Mouse (Mus musculus): ENCODE measurements around the gene Anp32b.

The Anp32b gene

DNA sequence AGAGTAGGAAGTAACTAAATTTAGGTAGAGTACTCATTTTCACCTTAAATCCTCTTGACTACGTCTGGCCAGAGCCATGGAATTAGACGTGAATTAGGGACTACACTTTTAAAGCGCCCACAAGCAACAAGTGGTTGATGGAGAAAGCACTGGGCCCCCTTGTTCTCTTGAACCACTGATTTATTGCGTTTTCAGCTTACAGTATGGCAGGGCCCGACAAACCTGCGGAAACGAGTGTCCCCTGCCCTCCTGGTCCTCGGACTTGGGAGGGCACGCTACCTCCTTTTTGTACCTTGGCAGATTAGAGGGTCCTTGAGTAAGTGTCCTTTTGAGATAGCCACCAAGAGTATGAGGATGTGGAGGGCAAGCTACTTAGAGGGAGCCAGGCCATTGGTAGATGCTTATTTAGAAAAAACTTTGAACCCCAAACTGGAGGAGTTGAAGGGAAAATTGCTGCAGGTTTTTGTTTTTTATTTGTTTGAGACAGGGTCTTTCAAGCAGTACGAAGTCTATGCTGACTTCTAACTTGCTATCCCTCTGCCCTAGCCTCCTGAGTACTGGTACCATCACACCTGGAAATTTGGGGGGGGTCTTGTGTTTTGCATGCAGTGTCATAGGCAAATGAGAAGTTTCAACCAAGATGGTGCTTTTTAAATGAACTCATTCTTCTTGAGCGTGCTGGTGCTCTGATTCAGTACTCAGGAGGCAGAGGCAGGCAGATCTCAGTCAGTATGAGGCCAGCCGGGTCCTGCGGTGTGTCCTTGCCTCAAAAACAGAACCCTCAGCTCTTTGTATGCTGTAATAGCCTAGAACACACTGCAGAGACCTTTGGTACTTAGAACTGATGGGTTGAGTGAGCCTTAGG lies 2.4 kb downstream of the Anp32b start:
- no peak for DNase-seq

DNA sequence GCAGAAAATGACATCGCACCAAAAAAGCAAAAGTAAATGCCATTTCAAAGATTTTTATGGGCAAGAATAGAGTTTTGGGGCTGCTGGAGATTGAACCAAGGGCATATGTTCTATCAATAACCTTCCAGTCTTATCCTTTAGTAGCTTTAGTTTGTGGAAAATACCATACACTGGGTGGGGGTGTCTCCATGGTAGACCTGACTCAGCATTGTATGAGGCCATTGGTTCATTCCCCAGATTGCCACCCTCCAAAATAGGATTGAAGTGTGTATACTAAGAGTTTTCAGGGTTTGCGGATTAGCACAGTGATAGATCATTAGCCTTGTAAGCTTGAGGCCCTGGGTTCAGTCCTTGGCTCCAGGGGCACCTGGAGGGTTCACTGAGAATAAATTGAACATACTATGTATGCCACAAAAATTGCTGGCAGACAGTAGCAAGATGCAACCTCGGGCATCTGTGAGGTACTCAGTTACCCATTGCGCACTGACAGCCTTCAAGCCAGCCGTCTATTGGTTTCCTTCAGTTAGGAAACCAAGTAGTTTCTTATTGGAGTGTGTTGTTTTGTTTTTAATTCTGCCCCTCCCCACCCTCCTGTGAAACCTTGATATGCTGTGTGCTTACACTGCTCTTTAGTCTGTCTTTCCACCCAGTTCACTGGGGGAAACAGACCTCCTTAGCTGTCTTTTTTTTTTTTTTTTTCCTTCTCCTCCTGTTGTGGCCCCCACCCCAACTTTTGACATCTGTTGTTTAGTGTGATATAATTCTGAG lies 3.6 kb downstream of the Anp32b start:
- no peak for DNase-seq

DNA sequence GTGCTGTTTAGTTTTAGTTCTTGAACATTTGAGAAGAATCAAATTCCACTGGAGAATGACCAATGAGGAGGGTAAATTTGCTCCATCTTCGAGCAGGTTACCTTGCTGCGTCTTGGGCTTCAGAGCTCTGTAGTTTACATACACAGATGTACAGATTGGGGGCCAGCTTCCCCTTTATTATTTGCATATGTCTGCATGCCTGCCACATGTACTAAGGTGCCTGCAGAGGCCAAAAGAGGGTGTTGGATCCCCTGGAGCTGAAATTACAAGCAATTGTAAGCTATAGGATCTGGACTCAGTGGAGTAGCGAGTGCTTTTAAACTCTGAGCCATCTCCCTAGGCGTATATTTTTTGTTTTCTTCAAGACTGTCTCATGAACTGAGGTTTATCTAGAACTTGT lies 6.1 kb downstream of the Anp32b start:
- no peak for DNase-seq

DNA sequence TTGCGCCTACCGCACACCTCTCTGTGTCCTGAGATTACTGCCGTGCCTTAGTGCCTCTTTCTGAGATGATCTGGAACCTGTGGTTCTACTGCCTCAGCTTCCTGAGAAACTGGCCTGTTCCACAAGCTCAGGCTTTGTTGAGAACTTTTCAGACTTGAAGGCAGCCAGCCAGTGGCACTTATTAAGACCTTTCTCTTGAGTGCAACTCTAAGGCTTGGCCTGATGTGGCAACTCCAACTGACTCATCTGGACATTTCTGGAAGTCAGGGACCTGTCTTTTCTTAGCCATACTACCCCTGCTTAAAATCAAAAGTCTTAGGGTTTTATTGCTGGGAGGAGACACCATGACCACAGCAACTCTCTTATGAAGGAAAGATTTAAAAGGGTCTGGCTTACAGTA lies 6.5 kb downstream of the Anp32b start:
- DNase-seq: no peak

DNA sequence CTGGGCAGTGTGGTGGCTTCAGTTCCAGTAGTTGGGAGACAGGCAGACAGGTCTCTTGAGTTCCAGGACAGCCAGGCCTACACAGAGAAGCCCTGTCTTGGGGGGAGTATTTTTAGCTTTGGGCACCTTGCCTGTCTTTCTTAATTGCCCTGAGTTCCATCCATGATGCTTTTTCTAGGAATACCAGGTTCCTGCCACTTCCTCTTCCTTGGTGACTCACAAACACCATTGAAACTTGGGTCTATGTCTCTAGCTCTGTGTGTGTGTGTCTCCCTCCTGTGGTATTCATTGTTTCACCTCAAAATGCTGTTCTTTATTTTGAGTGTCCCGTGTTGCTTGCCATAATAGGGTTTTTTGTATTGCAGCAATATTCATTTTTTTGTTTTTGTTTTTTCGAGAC lies 7.7 kb downstream of the Anp32b start:
- no peak for DNase-seq

DNA sequence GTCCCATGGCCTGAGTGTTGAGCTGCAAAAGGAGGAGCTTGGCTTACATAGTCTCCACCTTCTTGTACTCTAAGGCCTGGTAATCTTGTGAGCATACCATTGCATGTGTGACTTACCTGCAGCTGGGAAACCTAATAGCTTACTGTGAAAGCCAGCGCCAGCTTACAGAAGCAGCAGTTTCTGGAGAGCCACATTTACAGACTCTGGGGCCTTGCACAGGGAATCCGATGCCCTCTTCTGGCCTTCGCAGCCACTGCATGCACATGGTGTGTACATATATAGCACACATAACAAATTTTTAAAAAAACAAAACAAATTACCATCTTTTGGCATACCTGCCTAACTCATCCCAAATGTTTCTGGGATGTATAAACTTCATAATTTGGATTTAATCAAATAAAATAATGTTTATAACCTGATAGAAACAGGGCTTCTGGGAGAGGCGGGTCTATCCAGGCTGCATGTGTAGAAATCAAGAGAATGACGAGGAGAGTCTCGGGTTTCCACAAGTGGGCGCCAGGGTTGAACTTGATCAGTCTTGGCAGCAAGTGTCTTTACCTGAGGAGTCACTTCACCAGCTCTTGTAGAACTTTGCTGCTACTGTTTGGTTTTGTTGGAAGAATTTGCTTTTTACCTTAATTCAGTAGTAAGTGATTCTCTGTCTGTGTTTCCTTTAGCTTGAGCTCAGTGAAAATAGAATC lies 12.6 kb downstream of the Anp32b start:
- DNase-seq: peak; percentile 75 to 76

DNA sequence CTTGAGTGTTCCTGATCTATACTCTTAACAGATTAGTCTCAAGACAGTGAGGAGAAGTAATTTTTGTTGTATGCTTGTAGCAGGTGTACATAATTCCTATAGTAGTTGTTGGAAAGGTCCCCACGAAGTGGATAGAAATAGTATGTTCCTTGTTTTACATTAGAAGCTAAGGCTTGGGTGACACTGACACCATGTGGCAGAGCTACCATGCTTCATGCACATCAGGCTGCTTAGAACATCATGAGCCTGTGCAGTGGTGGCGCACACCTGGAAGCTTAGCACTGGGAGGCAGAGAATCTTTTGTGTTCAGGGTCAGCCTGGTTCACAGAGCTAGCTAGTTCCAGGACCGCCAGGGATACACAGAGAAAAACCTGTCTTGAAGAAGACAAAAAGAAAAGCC lies 15.0 kb downstream of the Anp32b start:
- no peak for DNase-seq

DNA sequence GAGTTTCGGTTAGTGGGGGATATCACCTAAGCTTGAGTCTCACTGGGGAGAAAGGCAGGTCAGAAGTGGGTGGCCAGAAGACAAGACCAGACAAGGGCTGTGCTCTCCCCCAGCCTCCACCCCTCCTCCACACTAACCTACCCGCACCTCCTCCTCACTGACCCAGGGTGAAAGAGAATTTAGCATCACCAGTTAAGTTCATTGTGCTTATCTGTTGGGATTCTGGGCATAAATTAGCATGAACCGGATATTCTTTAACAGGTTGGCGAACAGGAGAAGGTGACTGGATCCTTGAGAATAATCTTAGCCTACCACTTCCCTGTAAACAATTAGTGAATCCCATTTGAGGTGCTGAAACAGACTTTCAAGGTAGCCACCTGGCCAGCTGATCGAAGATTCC lies 24.4 kb downstream of the Anp32b start:
- no peak for DNase-seq

DNA sequence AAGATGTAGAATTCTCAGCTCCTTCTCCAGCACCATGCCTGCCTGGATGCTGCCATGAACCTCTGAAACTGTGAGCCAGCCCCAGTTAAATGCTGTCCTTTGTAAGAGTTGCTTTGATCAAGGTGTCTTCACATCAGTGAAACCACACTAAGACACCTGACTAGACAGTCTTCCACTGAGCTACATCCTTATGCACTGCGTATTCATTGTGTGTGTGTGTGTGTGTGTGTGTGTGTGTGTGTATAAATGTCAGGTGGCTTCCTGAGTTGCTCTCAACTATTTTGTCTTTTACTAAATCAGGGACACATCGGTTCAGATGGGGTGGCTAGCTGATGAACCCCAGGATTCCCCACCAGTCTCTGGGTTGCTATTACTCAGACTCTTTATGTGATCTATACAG lies 28.4 kb downstream of the Anp32b start:
- DNase-seq: no peak

DNA sequence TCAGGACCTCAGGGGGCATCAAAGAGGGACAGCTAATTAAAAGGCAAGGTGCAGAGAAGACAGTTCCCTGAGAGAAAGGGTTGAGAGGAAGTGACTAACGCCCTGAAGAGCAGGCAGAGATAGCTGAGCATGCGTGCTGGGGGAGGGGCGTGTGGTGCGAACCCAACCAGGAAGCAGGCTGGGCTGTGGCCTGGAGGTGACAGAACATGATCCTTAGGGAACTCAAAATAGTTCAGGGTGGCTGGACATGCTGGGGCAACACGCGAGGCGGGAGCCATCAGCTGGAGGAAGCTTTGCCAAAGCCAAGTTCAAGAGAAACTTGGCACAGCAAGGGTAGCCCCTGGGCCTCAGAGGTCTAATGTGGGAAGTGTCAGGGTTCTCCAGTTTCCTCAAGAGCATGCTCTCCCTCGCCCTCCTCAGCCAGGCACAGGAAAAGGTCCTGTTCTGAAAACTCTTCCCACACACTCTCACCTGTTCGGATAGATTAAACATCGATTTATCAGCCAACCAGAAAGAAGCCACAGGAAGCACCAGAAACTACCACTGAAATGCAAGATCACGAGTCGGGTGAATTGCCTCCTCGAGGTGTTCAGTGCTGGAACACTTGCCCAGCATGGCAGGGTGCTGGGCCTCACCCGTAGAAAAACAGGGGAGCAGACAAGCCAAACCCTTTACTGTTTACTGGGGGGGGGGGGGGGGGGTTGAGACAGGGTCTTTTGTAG lies 35.2 kb downstream of the Anp32b start:
- peak; percentile 91 to 92 for DNase-seq

DNA sequence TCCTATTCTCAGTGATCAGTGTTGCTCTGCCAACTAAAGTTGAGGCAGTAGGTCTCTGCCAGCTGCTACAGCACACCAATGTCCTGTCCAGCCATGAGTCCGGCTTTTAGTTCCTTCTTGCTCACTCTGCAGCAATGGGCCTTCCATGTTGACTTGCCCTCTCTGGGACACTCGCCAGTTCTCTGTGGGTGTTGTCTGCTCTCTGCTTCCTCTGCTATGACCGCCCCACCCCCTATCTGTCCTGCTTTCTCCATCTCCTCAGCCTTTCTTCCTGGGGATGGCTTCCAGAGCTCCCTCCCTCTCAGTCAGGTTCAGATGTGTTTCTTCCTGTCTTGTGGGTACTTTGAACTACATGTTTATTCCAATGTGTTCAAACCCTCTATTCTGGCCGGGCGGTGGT lies 36.6 kb downstream of the Anp32b start:
- DNase-seq: no peak

DNA sequence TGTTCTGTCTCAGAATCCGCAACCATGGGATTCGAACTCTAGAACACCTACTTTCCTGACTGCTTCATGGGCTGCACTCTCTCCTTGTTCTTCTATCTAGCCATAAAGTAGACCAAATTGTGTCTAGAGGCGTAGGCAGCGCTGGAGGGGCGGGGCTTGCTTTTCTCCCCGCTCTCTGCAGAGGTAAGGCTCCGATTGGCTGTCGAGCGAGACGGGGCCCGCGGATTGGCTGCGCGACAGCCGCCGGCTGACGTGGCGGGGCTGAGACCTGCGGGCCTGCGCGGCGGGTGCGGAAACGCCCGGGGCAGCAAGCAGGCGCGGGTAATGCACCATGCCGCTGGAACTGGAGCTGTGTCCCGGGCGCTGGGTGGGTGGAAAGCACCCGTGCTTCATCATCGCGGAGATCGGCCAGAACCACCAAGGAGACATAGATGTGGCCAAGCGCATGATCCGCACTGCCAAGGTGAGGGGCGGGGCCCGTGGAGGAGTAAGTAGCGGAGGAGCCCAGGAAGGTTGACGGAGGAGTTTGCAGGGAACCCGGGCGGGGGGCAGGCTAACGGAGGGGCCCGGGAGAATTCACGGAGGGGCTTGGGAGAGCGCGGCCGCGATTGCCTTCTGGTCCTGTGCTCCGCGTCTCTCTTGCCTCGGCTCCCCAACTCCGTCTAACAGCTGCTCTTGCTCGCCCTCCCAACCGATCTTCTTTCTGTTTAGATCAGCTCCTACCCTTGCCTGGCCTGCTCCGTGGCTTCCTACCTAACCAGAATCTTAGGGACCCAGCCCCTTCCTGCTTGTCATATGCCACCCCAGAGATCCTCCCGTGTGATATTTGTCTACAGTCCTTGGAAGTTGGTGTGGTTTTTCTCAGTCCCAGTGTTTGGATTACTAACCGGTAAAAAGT lies 38.6 kb downstream of the Anp32b start, which contains the start of gene Nans:
Gene Nans, plus strand, starts transcription at position 221 of the 898 bp plus-strand sequence.
- peak; percentile 94 to 98 for DNase-seq

DNA sequence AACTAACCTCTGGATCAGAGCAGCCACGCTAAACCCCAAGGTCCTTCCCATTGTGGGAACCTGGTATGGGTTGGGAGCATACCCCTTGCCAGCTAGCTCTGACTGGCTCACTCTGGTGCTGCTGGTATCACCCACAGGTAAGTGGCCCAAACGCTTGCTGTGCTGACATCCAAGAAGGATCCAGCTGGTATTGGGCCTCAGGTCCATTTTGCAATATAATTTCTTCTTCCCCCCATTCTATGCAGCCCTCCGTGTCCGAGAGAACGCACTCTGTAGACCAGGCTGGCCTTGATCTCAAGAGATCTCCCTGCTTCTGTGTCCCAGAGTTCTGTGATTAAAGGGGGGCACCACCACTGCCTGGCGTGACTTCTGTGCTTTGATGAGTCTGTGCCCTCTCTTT lies 42.4 kb downstream of the Anp32b start:
- DNase-seq: no peak

DNA sequence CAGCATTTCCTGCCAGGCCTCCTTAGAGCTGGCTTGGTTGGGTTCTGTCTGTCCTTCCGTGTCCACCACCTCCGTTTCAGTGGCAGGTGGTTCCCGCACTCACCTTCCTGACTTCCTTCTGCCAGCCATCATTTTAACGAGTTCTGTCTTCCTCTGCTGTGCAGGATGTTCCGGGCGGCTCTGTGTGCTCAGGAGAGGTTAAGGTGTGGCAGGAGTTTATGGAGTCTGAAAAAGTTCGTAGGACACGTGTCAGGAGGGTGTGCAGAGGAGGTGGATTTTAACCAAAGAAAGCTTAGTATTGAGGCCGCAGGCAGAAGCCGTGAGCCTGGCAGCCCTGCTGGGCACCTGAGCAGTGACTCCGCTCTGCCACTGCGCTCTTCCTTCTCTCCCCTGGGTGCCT lies 44.8 kb downstream of the Anp32b start:
- DNase-seq: no peak

DNA sequence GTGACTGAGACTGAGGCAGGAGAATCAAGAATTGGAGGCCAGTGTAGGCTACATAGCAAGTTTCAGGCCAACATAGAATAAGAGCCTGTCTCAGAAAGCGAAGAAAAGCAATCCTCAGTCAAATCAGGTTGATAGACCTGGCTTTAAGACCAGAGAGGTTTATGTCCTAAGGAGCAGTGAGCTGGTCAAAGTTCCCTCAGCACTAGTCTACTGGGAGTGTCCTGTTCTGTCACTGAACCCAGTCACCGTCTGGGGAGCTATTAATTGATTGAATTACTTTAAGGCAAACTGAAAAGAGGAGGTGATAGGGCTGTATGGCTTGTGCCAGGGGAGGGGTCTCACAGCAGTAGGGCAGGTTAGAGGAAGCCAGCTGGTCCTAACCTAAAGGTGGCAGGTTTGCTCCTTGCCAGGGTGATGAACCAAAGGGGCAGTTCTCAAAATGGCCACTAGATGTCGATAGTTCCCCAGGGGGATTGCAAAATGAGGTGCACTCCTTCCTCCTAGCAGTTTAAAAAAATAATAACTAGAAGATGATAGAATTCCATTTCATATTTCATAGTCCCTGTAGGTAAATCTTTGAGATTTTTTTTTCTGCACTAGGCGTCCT lies 46.7 kb downstream of the Anp32b start:
- peak; percentile 70 to 79 for DNase-seq

DNA sequence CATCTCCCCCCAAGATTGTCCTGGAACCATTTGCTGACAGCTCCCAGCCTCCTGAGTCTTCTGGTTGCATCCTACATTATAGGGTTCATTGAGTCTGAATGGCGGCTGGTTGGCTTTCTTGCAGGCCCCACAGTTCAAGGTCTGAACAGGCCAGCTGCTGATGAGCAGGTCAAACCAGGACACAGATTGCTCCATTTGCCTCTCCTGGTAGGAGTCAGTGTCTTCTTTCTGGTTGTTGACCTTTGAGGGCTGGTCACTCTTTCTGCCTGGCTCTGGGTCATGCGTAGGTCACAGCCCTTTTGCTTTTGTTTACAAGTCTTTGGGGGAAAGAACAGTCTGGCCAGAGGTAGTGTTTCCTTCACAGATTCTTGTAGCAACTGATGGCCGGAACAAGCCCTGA lies 47.8 kb downstream of the Anp32b start:
- no peak for DNase-seq

DNA sequence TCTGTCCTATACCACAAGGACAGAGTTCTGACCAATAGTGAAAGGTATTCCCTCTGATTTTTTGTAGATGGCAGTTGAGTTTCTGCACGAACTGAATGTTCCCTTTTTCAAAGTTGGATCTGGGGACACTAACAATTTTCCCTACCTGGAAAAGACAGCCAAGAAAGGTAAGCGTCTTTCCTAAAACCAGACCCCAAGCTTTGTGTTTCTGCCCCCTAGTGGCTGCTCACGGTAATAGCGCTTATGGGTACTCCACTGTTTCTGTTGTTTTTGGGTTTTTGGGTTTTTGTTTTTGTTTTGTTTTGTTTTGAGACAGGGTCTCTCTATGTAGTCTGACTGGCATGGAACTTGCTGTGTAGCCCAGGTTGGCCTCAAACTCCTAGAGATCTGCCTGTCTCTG lies 48.3 kb downstream of the Anp32b start:
- peak in 1 of 2 experiments; percentile 52 for DNase-seq

DNA sequence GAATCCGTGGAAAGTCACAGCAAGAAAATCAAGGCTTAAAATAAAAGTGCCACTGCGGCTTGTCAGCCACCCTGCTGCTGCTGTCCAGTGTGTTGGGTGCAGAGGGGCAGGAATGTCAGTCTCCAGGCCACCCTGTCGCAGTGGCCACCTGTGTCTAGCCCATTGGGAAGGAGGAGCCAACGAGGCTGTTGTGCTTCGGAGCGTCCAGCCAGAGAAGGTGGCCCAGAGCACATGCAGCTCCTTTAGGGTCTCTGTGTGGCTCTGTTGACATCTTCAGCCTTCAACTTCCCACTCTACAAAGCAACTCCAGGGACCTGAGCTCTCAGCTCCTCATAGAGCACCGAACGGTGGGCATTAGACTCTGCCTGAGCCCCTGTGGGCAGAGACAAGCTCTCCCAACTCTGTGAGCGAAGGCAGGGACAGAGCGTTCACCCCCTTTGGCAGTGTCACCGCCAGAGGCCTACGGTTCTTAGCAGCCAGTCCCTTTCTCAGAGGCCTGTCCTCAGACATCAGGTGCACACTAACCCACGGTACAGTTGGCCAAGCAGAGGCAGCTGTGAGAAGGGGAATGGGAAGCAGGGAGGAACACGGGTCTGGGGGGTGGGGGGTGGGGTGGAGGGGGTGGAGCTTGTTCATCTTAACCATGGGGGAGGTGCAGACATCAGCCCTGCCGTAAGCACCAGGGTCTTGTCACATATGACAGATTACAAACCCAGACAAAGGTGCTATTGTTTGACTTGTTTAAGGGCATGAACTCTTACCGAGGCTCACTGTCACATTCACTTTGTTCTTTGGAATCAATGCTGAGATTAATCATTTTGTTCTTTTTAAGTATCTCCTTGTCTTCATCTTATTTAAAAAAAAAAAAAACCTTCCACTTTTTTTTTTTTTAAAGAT lies 52.2 kb downstream of the Anp32b start:
- no peak for DNase-seq

DNA sequence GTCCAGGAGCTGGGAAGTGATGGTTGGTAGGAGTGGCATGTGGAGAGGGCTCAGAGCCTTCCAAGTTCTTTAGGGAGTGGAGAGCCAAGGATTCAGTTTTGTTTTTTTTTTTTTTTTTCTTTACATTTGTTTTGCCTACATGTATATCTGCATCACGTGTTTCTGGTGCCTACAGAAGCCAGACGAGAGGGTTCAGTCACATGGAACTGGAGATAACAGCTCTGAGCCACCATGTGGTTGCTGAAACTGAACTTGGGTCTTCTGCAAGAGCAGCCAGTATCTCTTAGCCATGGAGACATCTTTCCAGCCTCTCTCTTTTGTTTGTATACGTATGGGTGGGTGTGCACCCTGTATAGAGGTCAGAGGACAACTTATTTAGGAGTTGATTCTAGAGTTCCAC lies 53.2 kb downstream of the Anp32b start:
- DNase-seq: no peak

DNA sequence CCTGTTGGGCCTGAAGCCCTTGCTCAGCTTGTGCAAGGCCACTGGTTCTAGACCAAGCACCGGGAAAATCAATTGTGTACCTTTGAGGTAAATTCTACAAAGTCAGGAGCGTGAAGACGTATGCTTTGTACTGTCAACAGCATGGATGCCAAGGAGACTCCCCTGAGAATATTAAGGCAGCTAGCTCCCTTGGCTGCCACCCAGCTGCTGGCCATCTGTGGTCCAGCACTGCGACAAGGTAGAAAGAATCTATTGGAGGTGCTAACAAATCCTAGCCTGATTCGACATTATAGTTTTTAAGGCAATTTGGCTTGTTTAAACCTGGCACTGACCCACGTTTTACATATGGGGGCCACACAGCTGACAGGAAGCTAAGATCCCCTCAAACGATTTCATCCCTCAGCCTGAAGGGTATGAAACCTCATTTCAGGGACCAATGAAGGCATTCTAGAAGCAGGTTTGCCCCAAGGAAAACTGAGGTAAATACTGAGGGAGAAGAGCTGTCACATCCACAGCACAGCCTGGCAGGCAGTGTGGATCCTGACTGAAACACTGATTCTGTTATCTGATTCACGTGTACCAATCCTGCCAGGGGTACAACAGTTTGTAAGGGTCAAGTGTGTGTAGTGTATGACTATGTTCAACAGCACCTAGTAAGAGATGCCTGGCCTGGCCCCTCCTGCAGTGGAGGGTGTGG lies 54.8 kb downstream of the Anp32b start:
- no peak for DNase-seq

All from thymus, postnatal 36 days (tissue).